Mouse (Mus musculus) forebrain, embryonic 11.5 days (tissue): Measurements from ENCODE around the gene Sulf2. TPM values are rescaled to one million over a fixed set of nuclear protein-coding genes. Genes with fewer than 3 reads are reported as not detected.

ENCODE experiments used
- ATAC-seq: fragments of 200-750 bp; cut with Nextera tagmentation; replicated peaks from 2 replicates; pipeline ENCODE4 v1.8.0; 2017; ENCODE audit warnings: moderate TSS enrichment; ENCODE audit not compliant: low FRiP score
- DNase-seq: peaks from one replicate; pipeline ENCODE4 v3.0.0-alpha.2; 2017; ENCODE audit warnings: low spot score
- H3K27ac ChIP-seq: fragments of 300-500 bp; sonication (generic); 2 replicates; pipeline ENCODE4 v1.5.1; 2014; ENCODE audit warnings: low read depth, low read length
- H3K27me3 ChIP-seq: fragments of 300-500 bp; sonication (generic); 2 replicates; pipeline ENCODE4 v1.6.1; 2014; ENCODE audit warnings: mild to moderate bottlenecking, low read length, mixed read lengths; ENCODE audit not compliant: control insufficient read depth, insufficient read depth
- H3K36me3 ChIP-seq: fragments of 300-500 bp; sonication (generic); 2 replicates; pipeline ENCODE4 v1.6.1; 2014; ENCODE audit warnings: mild to moderate bottlenecking, low read length, moderate library complexity, mixed read lengths; ENCODE audit not compliant: control insufficient read depth, insufficient read depth
- H3K4me1 ChIP-seq: fragments of 300-500 bp; sonication (generic); replicated peaks from 2 replicates; pipeline ENCODE4 v1.6.1; 2014; ENCODE audit warnings: low read length, mixed read lengths; ENCODE audit not compliant: control insufficient read depth, insufficient read depth
- H3K4me2 ChIP-seq: fragments of 300-500 bp; sonication (generic); 2 replicates; pipeline ENCODE4 v1.6.1; 2014; ENCODE audit warnings: low read depth, mild to moderate bottlenecking, low read length, moderate library complexity, mixed read lengths; ENCODE audit not compliant: severe bottlenecking
- H3K4me3 ChIP-seq: fragments of 300-500 bp; sonication (generic); 2 replicates; pipeline ENCODE4 v1.5.1; 2014; ENCODE audit warnings: low read depth, low read length
- H3K9ac ChIP-seq: fragments of 300-500 bp; sonication (generic); 2 replicates; pipeline ENCODE4 v1.6.1; 2014; ENCODE audit warnings: low read length
- H3K9me3 ChIP-seq: fragments of 300-500 bp; sonication (generic); 2 replicates; pipeline ENCODE4 v1.6.1; 2016; ENCODE audit warnings: low read length, mixed read lengths; ENCODE audit not compliant: control insufficient read depth
- WGBS: fragments of 180-500 bp; shearing (Covaris S2); extraction: QIAGEN DNeasy Blood & Tissue Kit; methylation state at CpG from one replicate; pipeline ENCODE4 v1.1.7; 2014; 5-methylcytosine and 5-hydroxymethylcytosine counted together
- polyA plus RNA-seq: library from polyadenylated mRNA; unstranded; fragments of >200 nt; fragmentation: Nextera tagmentation; extraction: Ambion mirVana; gene quantifications from 2 replicates; pipeline ENCODE4 v1.2.1, GENCODE M21; 2014

The Sulf2 gene
- polyA plus RNA-seq, 1 experiment from 2014 or later: 97.9 TPM

- DNase-seq (no peak), ATAC-seq (no peak)
- H3K36me3 ChIP-seq: no peaks in the 10 kb centered on the region; the same call in 1 of the 2 replicates
- no peaks in the 10 kb centered on the region for H3K9me3 ChIP-seq
- no peaks in the 10 kb centered on the region for H3K27me3 ChIP-seq
- H3K9ac ChIP-seq: no peak overlapping the region
- no peak overlapping the region for H3K4me2 ChIP-seq
- no peak overlapping the region for H3K4me3 ChIP-seq
- H3K4me1 ChIP-seq: 0 out of 2 replicates have a peak, but pooled peaks cover 2% of the 10 kb centered on the region
- no peak overlapping the region for H3K27ac ChIP-seq
- 92% methylated on average over 11 of the region's 11 CpGs for WGBS
These were observed 42.5 kb downstream of the Sulf2 start for GRCm38 (mm10) chr2:166112986-166113385.

GRCm38 (mm10) chr2:166111831-166112250 lies 43.6 kb downstream of the Sulf2 start:
- no peak overlapping the region for H3K27ac ChIP-seq
- 46% methylated on average over 10 of the region's 10 CpGs for WGBS
- H3K27me3 ChIP-seq: no peaks in the 10 kb centered on the region
- no peaks in the 10 kb centered on the region; the same call in 1 of the 2 replicates for H3K36me3 ChIP-seq
- ATAC-seq (no peak), DNase-seq (peak; percentile 61)
- no peak overlapping the region for H3K4me3 ChIP-seq
- H3K4me1 ChIP-seq: 0 out of 2 replicates have a peak, but pooled peaks cover 2% of the 10 kb centered on the region
- no peak overlapping the region for H3K9ac ChIP-seq
- H3K9me3 ChIP-seq: no peaks in the 10 kb centered on the region
- H3K4me2 ChIP-seq: no peak overlapping the region

- no peak for DNase-seq
- Histone ChIP-seq H3K4me3 (no peak overlapping the region), H3K9me3 (no peaks in the 10 kb centered on the region), H3K4me2 (no peak overlapping the region), H3K9ac (no peak overlapping the region), H3K27ac (no peak overlapping the region), H3K4me1 (0 out of 2 replicates have a peak, but pooled peaks cover 2% of the 10 kb centered on the region), H3K27me3 (no peaks in the 10 kb centered on the region), H3K36me3 (no peaks in the 10 kb centered on the region; the same call in 1 of the 2 replicates)
- 82% methylated on average over 2 of the region's 2 CpGs for WGBS
- ATAC-seq: no peak
These were observed 44.2 kb downstream of the Sulf2 start for GRCm38 (mm10) chr2:166111238-166111637.

GRCm38 (mm10) chr2:166110764-166111163 lies 44.7 kb downstream of the Sulf2 start:
- no peak for ATAC-seq
- Histone ChIP-seq H3K4me2 (no peak overlapping the region), H3K4me3 (no peak overlapping the region), H3K9ac (no peak overlapping the region), H3K4me1 (0 out of 2 replicates have a peak, but pooled peaks cover 2% of the 10 kb centered on the region), H3K27ac (no peak overlapping the region), H3K9me3 (no peaks in the 10 kb centered on the region), H3K36me3 (no peaks in the 10 kb centered on the region; the same call in 1 of the 2 replicates), H3K27me3 (no peaks in the 10 kb centered on the region)
- DNase-seq: no peak
- 87% methylated on average over 8 of the region's 8 CpGs for WGBS

GRCm38 (mm10) chr2:166108326-166108725 lies 47.1 kb downstream of the Sulf2 start:
- H3K9me3 ChIP-seq: no peaks in the 10 kb centered on the region
- H3K27ac ChIP-seq: no peak overlapping the region
- DNase-seq (peak; percentile 92), ATAC-seq (no peak)
- 26% methylated on average over 4 of the region's 4 CpGs for whole genome bisulfite sequencing
- H3K4me2 ChIP-seq: no peak overlapping the region
- no peaks in the 10 kb centered on the region; the same call in 1 of the 2 replicates for H3K36me3 ChIP-seq
- no peak overlapping the region for H3K4me3 ChIP-seq
- no peaks in the 10 kb centered on the region for H3K27me3 ChIP-seq
- H3K9ac ChIP-seq: no peak overlapping the region
- 0 out of 2 replicates have a peak, but pooled peaks cover 2% of the 10 kb centered on the region for H3K4me1 ChIP-seq

- 0 out of 2 replicates have a peak, but pooled peaks cover 2% of the 10 kb centered on the region for H3K4me1 ChIP-seq
- H3K9me3 ChIP-seq: no peaks in the 10 kb centered on the region
- no peak overlapping the region for H3K4me2 ChIP-seq
- ATAC-seq: no peak
- no peak overlapping the region for H3K4me3 ChIP-seq
- H3K27me3 ChIP-seq: no peaks in the 10 kb centered on the region
- no peak overlapping the region for H3K9ac ChIP-seq
- H3K27ac ChIP-seq: no peak overlapping the region
- H3K36me3 ChIP-seq: no peaks in the 10 kb centered on the region
- no peak for DNase-seq
- whole genome bisulfite sequencing: 89% methylated on average over 5 of the region's 5 CpGs
These were observed 47.6 kb downstream of the Sulf2 start for GRCm38 (mm10) chr2:166107911-166108310.

- DNase-seq (no peak), ATAC-seq (no peak)
- 55% methylated on average over 2 of the region's 2 CpGs for WGBS
- H3K27ac ChIP-seq: no peak overlapping the region
- H3K27me3 ChIP-seq: no peaks in the 10 kb centered on the region
- no peaks in the 10 kb centered on the region for H3K36me3 ChIP-seq
- H3K9me3 ChIP-seq: no peaks in the 10 kb centered on the region
- no peak overlapping the region for H3K4me3 ChIP-seq
- H3K9ac ChIP-seq: no peak overlapping the region
- no peaks in the 10 kb centered on the region for H3K4me1 ChIP-seq
- no peak overlapping the region for H3K4me2 ChIP-seq
These were observed 48.8 kb downstream of the Sulf2 start for GRCm38 (mm10) chr2:166106631-166107030.

GRCm38 (mm10) chr2:166105911-166106310 lies 49.6 kb downstream of the Sulf2 start:
- no peaks in the 10 kb centered on the region for H3K36me3 ChIP-seq
- 92% methylated on average over 9 of the region's 9 CpGs for WGBS
- no peak overlapping the region for H3K9ac ChIP-seq
- H3K4me1 ChIP-seq: no peaks in the 10 kb centered on the region
- no peak for ATAC-seq
- H3K4me2 ChIP-seq: no peak overlapping the region
- no peaks in the 10 kb centered on the region for H3K9me3 ChIP-seq
- H3K27me3 ChIP-seq: no peaks in the 10 kb centered on the region
- no peak for DNase-seq
- no peak overlapping the region for H3K27ac ChIP-seq
- no peak overlapping the region for H3K4me3 ChIP-seq

GRCm38 (mm10) chr2:166102893-166103292 lies 52.6 kb downstream of the Sulf2 start:
- no peak overlapping the region for H3K27ac ChIP-seq

More at GRCm38 (mm10) chr2:166102893-166103292, 52.6 kb downstream of the Sulf2 start:
- ATAC-seq (no peak), DNase-seq (no peak)
- no peak overlapping the region for H3K4me3 ChIP-seq
- H3K9me3 ChIP-seq: no peaks in the 10 kb centered on the region
- H3K36me3 ChIP-seq: no peaks in the 10 kb centered on the region
- H3K4me2 ChIP-seq: no peak overlapping the region
- H3K4me1 ChIP-seq: no peaks in the 10 kb centered on the region
- H3K9ac ChIP-seq: no peak overlapping the region
- WGBS: 94% methylated on average over 7 of the region's 7 CpGs
- no peaks in the 10 kb centered on the region for H3K27me3 ChIP-seq
